Mouse (Mus musculus) small intestine, adult 10 weeks (tissue): ENCODE data around the gene Zfp345. TPM values are rescaled to one million over a fixed set of nuclear protein-coding genes. Genes with fewer than 3 reads are reported as not detected.

Experiments used
- polyA plus RNA-seq: library from polyadenylated mRNA; stranded (reverse); fragments of 350-450 nt; fragmentation: Illumina TruSeq; extraction: RNeasy Lipid Tissue Mini Kit (QIAGEN cat#74804); gene quantifications from one replicate; pipeline ENCODE4 v1.2.3, GENCODE M21; 2014; ENCODE audit warnings: low replicate concordance

The Zfp345 gene
- not detected for polyA plus RNA-seq

GRCm38 (mm10) chr2:150484939-150485778 lies at the start of gene Zfp345:
Gene Zfp345 (minus strand): TSS chr2:150485091.

GRCm38 (mm10) chr2:150451180-150451919 lies 33.5 kb downstream of the Zfp345 start, which contains the start of gene Zfp442:
Gene Zfp442 (minus strand): TSS chr2:150451486.

Other genes with a start within 250 kb of the Zfp345 start
- 23.4 TPM for gene Gm21994, start 229.5 kb downstream of the Zfp345 start, polyA plus RNA-seq
- not detected for gene Gm14124, start 227.6 kb downstream of the Zfp345 start, polyA plus RNA-seq
- 3.2 TPM for gene Gm10130, start 161.4 kb downstream of the Zfp345 start, polyA plus RNA-seq
- gene 3300002I08Rik, start 122.3 kb downstream of the Zfp345 start, polyA plus RNA-seq, result 22.3 TPM
- 53.3 TPM for gene Zfp442, start 33.6 kb downstream of the Zfp345 start, polyA plus RNA-seq
- gene Cst7, start 85.3 kb upstream of the Zfp345 start, polyA plus RNA-seq, result 1.7 TPM
- gene Apmap, start 123.5 kb upstream of the Zfp345 start, polyA plus RNA-seq, result 31.7 TPM
- 12.5 TPM for gene Acss1, start 183.4 kb upstream of the Zfp345 start, polyA plus RNA-seq
- gene Vsx1, start 204.3 kb upstream of the Zfp345 start, polyA plus RNA-seq, result not detected